Mouse (Mus musculus) brain, embryonic 14.5 days (tissue): Measurements from ENCODE around the gene Ssbp2.

Experiments used
- CTCF ChIP-seq: fragments of 200-500 bp; IDR thresholded peaks from 2 replicates; pipeline ENCODE4 v1.5.1; 2012; ENCODE audit warnings: inconsistent platforms, mild to moderate bottlenecking, moderate library complexity, borderline replicate concordance; ENCODE audit not compliant: insufficient read depth, insufficient read length; ENCODE audit errors: extremely low read depth
- POLR2A ChIP-seq: fragments of 200-500 bp; IDR thresholded peaks from 2 replicates; pipeline ENCODE4 v1.6.1; 2012; ENCODE audit warnings: mild to moderate bottlenecking, inconsistent platforms, borderline replicate concordance; ENCODE audit not compliant: poor library complexity, insufficient read depth, insufficient read length, severe bottlenecking; ENCODE audit errors: extremely low read depth

GRCm38 (mm10) chr13:91509467-91509866 lies 49.4 kb downstream of the Ssbp2 start:
- TF ChIP-seq CTCF = no peak
- no peak for TF ChIP-seq POLR2A
